Mouse (Mus musculus): Measurements from ENCODE around the gene Sbds. TPM values are rescaled to one million over a fixed set of nuclear protein-coding genes. Genes with fewer than 3 reads are reported as not detected.
"Not testable (repeated sequence)": the region's sequence is repeated elsewhere in the genome, so short reads cannot be mapped to it uniquely, and the experiment has no call there.

The Sbds gene
- polyA plus RNA-seq, 1 experiment from 2014 or later, result 45.6 TPM

GRCm38 (mm10) chr5:130266651-130267050 lies 11.3 kb upstream of the Sbds start:
- peak; percentile 78 for ATAC-seq (ENCODE audit: low read depth)
- peaks cover 25% of the 10 kb centered on the region for H3K36me3 ChIP-seq (ENCODE audit: control insufficient read depth, insufficient read depth)

DNA sequence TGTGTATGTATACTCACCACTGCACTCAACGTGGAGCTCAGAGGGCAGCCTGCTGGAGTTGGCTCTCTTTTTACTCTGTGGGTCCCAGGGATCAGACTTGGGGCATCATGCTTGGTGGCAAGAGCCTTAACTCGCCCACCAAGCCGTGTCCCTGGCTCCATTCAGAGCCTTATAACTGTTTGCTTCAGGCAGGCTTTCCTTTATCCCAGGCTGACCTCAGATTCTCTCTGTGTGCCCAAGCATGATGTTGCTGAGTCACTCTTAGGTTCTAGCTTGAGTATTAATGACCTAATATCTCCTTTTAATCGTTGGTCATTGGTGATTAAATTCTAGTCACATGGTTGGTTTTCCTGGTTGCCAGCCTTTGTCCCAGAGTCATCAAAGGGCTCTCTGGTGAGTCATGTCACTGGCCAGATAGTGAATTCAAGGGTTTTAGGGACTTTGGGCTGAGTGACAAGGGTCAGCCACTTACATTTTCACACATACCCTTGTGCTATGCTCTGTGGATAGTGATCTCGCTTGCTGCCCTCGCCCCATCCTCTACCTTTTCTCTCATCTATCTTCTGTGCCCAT lies 9.2 kb upstream of the Sbds start:
- Histone ChIP-seq H3K4me2 (ENCODE audit: low read depth, low read length) (no peak overlapping the region), H3K27ac (ENCODE audit: low read length) (no peak overlapping the region), H3K4me3 (ENCODE audit: low read depth, low read length) (no peak overlapping the region), H3K27me3 (ENCODE audit: control insufficient read depth, insufficient read depth, low read depth, low read length) (no peaks in the 10 kb centered on the region), H3K4me1 (ENCODE audit: control insufficient read depth, low read depth, low read length) (no peaks in the 10 kb centered on the region), H3K9ac (ENCODE audit: low read depth, low read length) (no peak overlapping the region; the same call in 1 of the 2 replicates), H3K9me3 (replicated peaks; ENCODE audit: control insufficient read depth, low read length) (no peaks in the 10 kb centered on the region), H3K36me3 (ENCODE audit: control insufficient read depth, insufficient read depth) (peaks cover 21% of the 10 kb centered on the region)
- ATAC-seq (ENCODE audit: low read depth), result no peak
- WGBS (ENCODE audit: insufficient replicate concordance), result 80% methylated on average over 6 of the region's 6 CpGs

More at GRCm38 (mm10) chr5:130266651-130267050, 11.3 kb upstream of the Sbds start:
- Histone ChIP-seq H3K4me2 (ENCODE audit: low read depth, low read length) (no peak overlapping the region), H3K27me3 (ENCODE audit: control insufficient read depth, insufficient read depth, low read depth, low read length) (no peaks in the 10 kb centered on the region), H3K9ac (ENCODE audit: low read depth, low read length) (no peak overlapping the region), H3K9me3 (replicated peaks; ENCODE audit: control insufficient read depth, low read length) (no peaks in the 10 kb centered on the region), H3K27ac (ENCODE audit: low read length) (no peak overlapping the region), H3K4me3 (ENCODE audit: low read depth, low read length) (no peak overlapping the region), H3K4me1 (ENCODE audit: control insufficient read depth, low read depth, low read length) (no peaks in the 10 kb centered on the region)
- 50% methylated on average over 7 of the region's 7 CpGs for WGBS (ENCODE audit: insufficient replicate concordance)

DNA sequence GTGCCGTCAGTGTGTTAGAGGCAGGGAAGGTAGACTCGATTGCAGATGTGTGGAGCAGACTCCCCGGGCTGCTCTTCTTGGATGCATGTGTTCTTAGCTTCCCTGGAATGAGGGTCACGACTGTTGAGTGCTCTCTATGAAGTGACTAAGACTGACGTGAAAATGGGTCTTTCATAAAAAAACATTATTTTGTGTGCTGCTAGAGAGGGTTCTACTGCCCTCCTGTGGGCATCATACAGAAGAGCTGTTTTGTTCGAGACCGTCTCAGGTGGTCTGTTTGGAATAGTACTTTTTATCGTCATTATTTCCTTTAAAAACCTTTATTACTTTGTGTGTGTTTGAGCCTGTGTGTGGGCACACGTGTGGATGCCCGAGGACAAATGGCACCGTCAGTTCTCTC lies 8.1 kb upstream of the Sbds start:
- H3K27me3 ChIP-seq (ENCODE audit: control insufficient read depth, insufficient read depth, low read depth, low read length), result no peaks in the 10 kb centered on the region
- no peak overlapping the region for H3K4me2 ChIP-seq (ENCODE audit: low read depth, low read length)
- no peaks in the 10 kb centered on the region for H3K9me3 ChIP-seq (replicated peaks; ENCODE audit: control insufficient read depth, low read length)
- H3K4me1 ChIP-seq (ENCODE audit: control insufficient read depth, low read depth, low read length), result no peaks in the 10 kb centered on the region
- ATAC-seq (ENCODE audit: low read depth), result no peak
- no peak overlapping the region for H3K27ac ChIP-seq (ENCODE audit: low read length)
- no peak overlapping the region for H3K4me3 ChIP-seq (ENCODE audit: low read depth, low read length)
- 72% methylated on average over 11 of the region's 11 CpGs for WGBS (ENCODE audit: insufficient replicate concordance)
- no peak overlapping the region for H3K9ac ChIP-seq (ENCODE audit: low read depth, low read length)
- H3K36me3 ChIP-seq (ENCODE audit: control insufficient read depth, insufficient read depth), result peaks cover 15% of the 10 kb centered on the region

GRCm38 (mm10) chr5:130257303-130257702 lies 2.0 kb upstream of the Sbds start:
- Histone ChIP-seq H3K4me1 (ENCODE audit: control insufficient read depth, low read depth, low read length) (peaks cover 23% of the 10 kb centered on the region), H3K36me3 (ENCODE audit: control insufficient read depth, insufficient read depth) (peaks cover 9% of the 10 kb centered on the region), H3K4me2 (ENCODE audit: low read depth, low read length) (peak overlapping the region; percentile 93), H3K27me3 (ENCODE audit: control insufficient read depth, insufficient read depth, low read depth, low read length) (no peaks in the 10 kb centered on the region), H3K9ac (ENCODE audit: low read depth, low read length) (peak overlapping the region; percentile 85), H3K4me3 (ENCODE audit: low read depth, low read length) (peak overlapping the region; percentile 88), H3K27ac (ENCODE audit: low read length) (peak overlapping the region; percentile 81), H3K9me3 (replicated peaks; ENCODE audit: control insufficient read depth, low read length) (no peaks in the 10 kb centered on the region)
- ATAC-seq (ENCODE audit: low read depth), result no peak
- WGBS (ENCODE audit: insufficient replicate concordance), result 4% methylated on average over 8 of the region's 8 CpGs

- under 1% methylated on average over 25 of the region's 25 CpGs for WGBS (ENCODE audit: insufficient replicate concordance)
- H3K36me3 ChIP-seq (ENCODE audit: control insufficient read depth, insufficient read depth), result peaks cover 13% of the 10 kb centered on the region
- H3K27ac ChIP-seq (ENCODE audit: low read length), result peak overlapping the region; percentile 95
- peaks cover 23% of the 10 kb centered on the region for H3K4me1 ChIP-seq (ENCODE audit: control insufficient read depth, low read depth, low read length)
- H3K9me3 ChIP-seq (replicated peaks; ENCODE audit: control insufficient read depth, low read length), result no peaks in the 10 kb centered on the region
- peak; percentile 92 for ATAC-seq (ENCODE audit: low read depth)
- H3K4me2 ChIP-seq (ENCODE audit: low read depth, low read length), result peak overlapping the region; percentile 98
- H3K4me3 ChIP-seq (ENCODE audit: low read depth, low read length), result peak overlapping the region; percentile 88
- H3K9ac ChIP-seq (ENCODE audit: low read depth, low read length), result peak overlapping the region; percentile 85
- no peaks in the 10 kb centered on the region for H3K27me3 ChIP-seq (ENCODE audit: control insufficient read depth, insufficient read depth, low read depth, low read length)
Observed at GRCm38 (mm10) chr5:130256678-130257271, 1.4 kb upstream of the Sbds start.

GRCm38 (mm10) chr5:130255799-130256525 lies 632 bp upstream of the Sbds start:
- not testable (repeated sequence) for ATAC-seq (ENCODE audit: low read depth)

DNA sequence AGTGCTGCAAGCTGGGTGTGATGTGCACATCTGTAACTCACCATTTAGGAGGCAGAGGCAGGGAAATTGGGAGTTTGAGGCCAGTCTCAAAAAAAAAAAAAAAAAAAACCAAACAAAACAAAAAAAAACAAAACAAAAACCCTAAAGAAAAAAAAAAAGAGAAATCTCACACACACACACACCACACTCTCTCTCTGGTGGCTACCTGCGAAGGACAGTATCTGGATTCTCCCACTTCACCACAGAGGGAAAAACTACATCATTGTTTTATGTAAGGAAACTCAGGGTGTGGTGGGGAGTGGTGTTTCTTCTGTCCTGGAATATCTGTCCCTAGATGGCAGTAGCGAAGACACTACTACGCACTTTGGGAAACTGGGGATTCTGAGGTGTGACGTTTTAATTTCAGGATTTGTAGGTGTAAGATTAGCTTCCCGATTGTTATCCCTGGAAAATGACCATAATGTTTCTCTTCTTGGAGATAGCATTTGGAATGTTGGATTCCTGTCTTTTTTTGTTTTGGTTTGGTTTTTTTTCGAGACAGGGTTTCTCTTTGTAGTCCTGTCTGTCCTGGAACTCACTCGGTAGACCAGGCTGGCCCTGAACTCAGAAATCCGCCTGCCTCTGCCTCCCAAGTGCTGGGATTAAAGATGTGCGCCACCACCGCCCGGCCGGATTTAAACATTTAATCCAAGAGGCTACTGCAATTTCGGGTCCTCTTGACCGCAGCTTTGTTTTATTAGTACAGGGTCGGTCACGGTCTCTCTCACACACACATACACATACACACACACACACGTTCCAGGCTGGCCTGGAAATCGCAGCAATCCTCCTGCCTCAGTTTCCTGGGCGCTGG lies 940 bp downstream of the Sbds start:
- Histone ChIP-seq H3K9me3 (replicated peaks; ENCODE audit: control insufficient read depth, low read length) (no peaks in the 10 kb centered on the region), H3K27ac (ENCODE audit: low read length) (peak overlapping the region; percentile 92)
- 5% methylated on average over 19 of the region's 19 CpGs for WGBS (ENCODE audit: insufficient replicate concordance)

More at GRCm38 (mm10) chr5:130255799-130256525, 632 bp upstream of the Sbds start:
- peaks cover 23% of the 10 kb centered on the region for H3K4me1 ChIP-seq (ENCODE audit: control insufficient read depth, low read depth, low read length)
- peak overlapping the region; percentile 73 for H3K9ac ChIP-seq (ENCODE audit: low read depth, low read length)
- not testable (repeated sequence) for H3K27me3 ChIP-seq (ENCODE audit: control insufficient read depth, insufficient read depth, low read depth, low read length); H3K9me3 ChIP-seq (replicated peaks; ENCODE audit: control insufficient read depth, low read length)
- peak overlapping the region; percentile 88 for H3K4me3 ChIP-seq (ENCODE audit: low read depth, low read length)
- WGBS (ENCODE audit: insufficient replicate concordance), result 23% methylated on average over 20 of the region's 20 CpGs
- peak overlapping the region; percentile 95 for H3K27ac ChIP-seq (ENCODE audit: low read length)
- H3K36me3 ChIP-seq (ENCODE audit: control insufficient read depth, insufficient read depth), result peaks cover 17% of the 10 kb centered on the region
- peak overlapping the region; percentile 98 for H3K4me2 ChIP-seq (ENCODE audit: low read depth, low read length)

DNA sequence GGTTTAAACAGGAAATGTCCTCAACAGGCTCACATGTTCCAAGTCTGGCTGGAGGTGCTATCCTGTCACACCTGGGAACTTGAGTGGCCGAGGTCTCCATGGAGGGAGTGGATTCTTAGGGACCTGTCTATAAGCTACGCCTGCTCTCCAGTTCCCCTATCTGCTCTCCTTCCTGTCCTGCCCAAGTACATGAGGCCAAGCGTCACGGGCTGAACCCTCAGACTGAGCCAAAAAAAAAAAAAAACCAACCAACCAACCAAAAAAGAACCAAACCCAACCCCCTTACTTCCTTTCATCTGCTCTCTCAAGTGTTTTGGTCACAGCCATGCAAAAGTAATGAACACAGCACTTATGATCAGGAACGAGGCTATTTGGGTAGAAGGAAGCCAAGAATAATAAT lies 7.5 kb downstream of the Sbds start:
- no peak overlapping the region for H3K9ac ChIP-seq (ENCODE audit: low read depth, low read length)
- no peaks in the 10 kb centered on the region for H3K9me3 ChIP-seq (replicated peaks; ENCODE audit: control insufficient read depth, low read length)
- 53% methylated on average over 5 of the region's 5 CpGs for WGBS (ENCODE audit: insufficient replicate concordance)
- ATAC-seq (ENCODE audit: low read depth), result no peak
- H3K27me3 ChIP-seq (ENCODE audit: control insufficient read depth, insufficient read depth, low read depth, low read length), result no peaks in the 10 kb centered on the region
- H3K4me1 ChIP-seq (ENCODE audit: control insufficient read depth, low read depth, low read length), result no peaks in the 10 kb centered on the region
- H3K27ac ChIP-seq (ENCODE audit: low read length), result no peak overlapping the region
- H3K4me3 ChIP-seq (ENCODE audit: low read depth, low read length), result no peak overlapping the region
- H3K4me2 ChIP-seq (ENCODE audit: low read depth, low read length), result no peak overlapping the region
- peaks cover 78% of the 10 kb centered on the region for H3K36me3 ChIP-seq (ENCODE audit: control insufficient read depth, insufficient read depth)

More for the DNA sequence above, 940 bp downstream of the Sbds start:
- Histone ChIP-seq H3K9ac (ENCODE audit: low read depth, low read length) (peak overlapping the region; percentile 86), H3K36me3 (ENCODE audit: control insufficient read depth, insufficient read depth) (peaks cover 32% of the 10 kb centered on the region), H3K4me2 (ENCODE audit: low read depth, low read length) (peak overlapping the region; percentile 79), H3K4me3 (ENCODE audit: low read depth, low read length) (peak overlapping the region; percentile 88), H3K4me1 (ENCODE audit: control insufficient read depth, low read depth, low read length) (peaks cover 23% of the 10 kb centered on the region), H3K27me3 (ENCODE audit: control insufficient read depth, insufficient read depth, low read depth, low read length) (no peaks in the 10 kb centered on the region)
- no peak for ATAC-seq (ENCODE audit: low read depth)
